Mouse (Mus musculus): Measurements from ENCODE around the gene Ktn1.
A peak's percentile ranks its signal among the peaks of the same experiment; 100 is the strongest.

The Ktn1 gene

DNA sequence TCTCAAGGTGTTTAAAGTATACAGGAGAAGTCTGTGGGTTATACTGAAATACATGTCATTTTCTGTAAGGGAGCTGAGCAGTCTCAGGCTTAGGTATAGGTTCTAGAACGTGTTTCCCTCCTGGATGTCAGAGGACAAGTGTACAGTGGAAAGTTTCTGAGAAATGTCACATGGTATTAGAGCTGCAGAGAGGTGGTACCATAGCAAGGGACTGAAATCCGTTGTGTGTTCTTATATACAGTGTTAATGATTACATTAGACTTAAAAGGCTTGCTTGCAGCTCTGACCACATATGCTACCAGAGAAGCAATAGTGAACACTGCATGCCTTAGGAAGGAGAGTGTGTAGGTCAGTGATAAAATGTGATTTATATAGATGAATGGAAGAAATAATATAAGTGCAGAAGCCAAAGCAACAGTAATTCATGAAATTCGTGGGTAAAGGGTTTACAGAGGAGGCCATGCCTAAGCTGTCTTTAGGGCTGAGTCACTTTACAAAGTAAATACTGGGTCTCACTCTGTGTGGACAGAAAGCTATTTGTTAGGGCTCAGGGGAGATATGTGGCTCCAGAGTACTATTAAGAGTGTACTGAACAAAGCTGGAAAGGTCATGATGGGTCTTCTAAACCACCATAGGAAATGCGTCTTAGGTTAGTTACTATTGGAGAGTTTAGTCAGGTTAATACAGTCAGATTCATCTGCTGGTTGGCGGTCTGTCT is 17.0 kb downstream of the Ktn1 start:
- DNase-seq = no peak

DNA sequence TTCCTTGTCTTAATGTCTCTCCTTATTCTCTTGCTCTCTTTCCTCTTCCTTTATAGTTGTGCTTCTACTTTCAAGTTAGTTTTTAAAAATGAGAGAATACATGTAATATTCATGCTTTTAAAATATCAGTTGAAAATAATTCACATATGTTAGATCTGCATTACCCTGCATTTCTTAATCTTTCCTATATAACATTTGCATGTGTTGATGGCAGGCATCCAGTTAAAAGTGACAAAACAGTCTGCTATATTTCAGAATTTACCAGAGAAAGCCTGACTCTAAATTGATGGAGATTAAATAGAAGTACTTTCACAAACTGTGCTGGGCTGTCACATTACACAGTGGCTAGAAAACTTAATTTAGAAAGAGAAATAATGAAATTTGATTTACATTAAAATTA is 19.8 kb downstream of the Ktn1 start:
- DNase-seq = no peak

DNA sequence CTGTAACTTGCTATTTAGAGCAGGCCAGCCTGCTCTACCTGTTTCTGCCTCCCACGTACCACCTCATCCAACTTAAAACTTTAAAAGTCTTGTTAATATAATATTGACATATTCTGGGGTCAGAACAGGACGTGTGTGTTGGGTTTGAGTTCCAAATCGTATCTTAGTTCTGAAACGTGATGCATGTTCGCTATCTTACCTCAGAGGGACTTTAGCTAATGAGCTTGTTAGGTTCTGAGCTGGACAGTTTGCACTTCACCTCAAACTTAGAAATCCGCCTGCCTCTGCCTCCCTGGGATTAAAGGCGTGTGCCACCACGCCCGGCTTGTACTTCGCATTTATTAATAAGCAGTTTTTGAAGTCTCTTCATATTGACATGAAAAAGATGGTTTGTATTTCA is 34.6 kb downstream of the Ktn1 start:
- DNase-seq = no peak

DNA sequence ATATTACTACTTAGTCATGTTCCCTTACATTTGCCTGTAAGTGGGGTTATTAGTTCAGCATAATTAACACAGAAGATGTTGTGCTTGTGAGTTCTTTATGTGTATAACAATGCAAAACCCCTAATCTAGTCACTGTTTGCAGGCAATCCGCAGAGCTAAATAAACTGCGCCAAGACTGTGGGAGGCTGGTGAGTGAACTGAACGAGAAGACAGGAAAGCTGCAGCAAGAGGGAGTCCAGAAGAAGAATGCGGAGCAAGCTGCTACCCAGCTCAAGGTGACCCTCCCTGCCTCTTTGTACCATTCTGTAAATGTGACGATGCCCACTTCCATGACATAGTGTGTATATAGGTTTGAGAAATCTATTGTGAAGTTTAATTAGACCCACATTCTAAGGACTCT is 36.3 kb downstream of the Ktn1 start:
- DNase-seq = no peak

DNA sequence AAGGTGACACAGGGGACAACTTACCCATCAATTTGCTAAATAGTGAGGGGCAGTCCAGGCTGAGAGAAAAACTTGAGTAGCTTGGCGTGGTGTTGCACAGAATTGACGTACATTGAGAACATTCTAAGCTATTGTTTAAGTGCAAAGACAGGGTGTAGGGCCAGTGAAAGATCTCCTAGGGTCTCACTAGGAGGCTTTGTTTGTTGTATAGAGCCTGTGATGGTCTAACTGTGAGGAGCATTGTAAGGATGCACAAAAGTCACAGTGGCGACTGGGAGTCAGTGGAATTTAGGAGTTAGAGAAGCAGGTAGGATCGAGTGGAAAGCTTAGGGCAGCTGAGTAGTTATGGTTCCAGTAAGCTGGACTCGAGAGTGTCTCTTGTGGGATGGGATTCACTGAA is 50.9 kb downstream of the Ktn1 start:
- DNase-seq = no peak

DNA sequence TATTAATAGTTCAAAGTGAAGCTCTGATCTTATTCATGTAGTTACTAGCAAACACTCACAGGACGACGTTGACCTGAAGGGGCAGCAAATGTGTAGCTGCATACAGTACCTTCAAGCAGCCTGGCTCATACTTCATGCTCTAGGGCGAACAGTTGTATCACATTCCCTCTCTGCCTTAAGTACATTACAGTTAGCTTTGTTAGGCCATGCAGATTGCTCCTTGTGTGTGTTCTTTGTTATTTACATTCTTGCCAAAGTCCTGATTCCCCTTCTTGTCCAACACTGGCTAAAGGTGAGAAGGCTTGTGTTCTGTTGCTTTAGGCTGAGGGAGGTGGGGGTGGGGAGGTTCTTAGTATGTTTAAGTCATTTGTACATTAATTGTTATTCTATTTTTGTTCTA is 61.3 kb downstream of the Ktn1 start:
- no peak for DNase-seq

DNA sequence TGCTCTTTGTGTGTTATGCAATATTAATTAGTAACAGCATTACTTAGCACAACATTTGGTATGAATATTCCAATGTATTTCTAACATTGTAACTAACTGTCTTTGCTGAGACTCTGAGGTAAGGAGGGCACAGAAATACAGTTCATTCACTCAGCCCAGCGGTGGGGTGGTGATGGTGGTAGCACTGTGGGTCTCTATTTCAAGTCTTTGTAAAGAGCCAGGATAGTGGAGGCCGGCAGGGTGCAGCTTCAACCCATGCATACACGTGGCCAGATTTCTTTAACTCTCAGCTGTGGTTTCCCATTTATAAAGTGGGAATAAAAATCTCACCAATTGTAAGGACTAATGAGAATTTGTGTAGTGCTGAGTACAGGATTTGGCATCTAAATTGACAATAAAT is 67.5 kb downstream of the Ktn1 start:
- no peak for DNase-seq

DNA sequence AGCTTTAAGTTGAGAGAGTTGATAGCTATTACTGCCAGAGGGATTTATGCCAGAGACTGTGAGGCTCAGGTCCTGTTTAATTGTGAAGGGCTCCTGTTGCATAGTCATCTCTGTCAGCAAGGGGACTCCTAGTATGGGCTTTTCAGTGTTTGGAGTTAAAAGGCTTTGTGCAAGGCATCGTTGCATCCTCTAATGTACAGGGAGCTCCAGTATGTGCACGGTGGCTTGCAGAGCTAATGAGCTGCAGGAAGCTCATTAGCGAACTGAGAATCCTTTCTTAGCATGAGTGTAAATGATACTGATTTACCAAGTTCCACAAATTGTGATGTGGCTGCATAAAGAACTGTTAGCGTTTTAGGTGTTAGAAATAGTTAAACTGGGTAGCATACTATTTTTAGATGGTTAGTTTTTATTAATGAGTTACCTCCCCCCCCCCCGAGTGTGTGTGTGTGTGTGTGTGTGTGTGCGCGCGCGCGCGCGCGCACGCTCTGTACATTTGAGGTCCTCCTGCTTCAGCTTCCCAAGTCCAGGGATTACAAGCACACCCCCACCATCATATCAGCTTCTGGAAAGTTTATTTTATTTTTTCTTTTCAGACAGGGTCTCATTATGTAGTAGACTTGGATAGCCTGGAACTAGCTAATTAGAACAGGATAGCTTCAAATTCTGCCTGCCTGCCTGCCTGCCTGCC is 69.8 kb downstream of the Ktn1 start:
- no peak for DNase-seq

DNA sequence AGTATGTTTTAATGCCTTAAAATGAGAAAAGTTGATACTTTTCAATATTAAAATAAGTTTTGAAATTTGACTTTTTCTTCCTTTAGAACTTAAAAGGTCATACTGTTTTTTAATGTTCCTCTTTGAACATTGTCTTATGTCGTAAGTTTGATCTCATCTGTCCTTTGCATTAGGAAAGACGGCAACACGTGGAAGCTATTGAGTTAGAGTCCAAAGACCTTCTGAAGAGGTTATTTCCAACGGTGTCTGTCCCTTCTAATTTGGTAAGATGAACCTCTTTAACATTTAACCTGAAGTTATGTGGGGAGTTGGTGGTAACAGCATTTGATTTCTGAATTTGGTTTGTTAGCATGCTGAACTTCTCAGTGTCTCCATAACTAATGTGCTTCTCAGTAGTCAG is 71.8 kb downstream of the Ktn1 start:
- DNase-seq = no peak

DNA sequence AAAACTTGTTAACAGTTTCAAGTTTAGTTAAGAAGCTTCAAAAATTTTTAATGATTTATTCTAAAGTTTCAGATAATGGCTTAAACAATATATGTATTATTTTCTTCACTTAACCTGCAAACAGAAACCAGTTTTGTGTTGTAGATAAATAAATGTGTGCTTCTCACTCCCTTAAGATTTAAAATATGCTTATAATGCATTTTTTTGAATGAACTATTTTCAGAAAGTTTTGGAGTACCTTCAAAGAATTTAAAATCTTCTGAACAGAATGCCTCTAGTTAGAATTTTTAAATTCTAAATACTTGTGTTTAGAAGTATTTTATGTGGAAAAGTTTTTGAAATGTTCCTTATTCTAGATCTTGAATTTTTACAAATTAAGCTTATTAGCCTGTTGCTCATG is 74.8 kb downstream of the Ktn1 start:
- no peak for DNase-seq

DNA sequence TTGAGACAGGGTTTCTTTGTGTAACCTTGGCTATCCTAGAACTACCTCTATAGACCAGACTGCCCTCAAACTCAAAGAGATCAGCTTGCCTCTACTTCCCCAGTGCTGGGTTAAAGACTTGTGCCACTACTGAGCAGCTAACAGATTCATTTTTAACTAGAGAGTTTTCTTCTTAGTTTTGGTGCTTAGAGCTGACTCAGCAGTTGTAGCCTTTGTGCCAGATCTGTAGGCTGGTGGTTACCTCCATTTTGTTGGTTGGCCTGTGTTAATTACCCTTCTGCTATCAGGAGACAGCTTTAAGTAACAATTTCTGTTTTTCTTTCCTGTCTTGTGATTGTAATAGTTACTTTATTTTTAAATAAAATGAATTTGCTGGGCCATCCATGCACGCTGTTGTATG is 80.3 kb downstream of the Ktn1 start:
- no peak for DNase-seq

DNA sequence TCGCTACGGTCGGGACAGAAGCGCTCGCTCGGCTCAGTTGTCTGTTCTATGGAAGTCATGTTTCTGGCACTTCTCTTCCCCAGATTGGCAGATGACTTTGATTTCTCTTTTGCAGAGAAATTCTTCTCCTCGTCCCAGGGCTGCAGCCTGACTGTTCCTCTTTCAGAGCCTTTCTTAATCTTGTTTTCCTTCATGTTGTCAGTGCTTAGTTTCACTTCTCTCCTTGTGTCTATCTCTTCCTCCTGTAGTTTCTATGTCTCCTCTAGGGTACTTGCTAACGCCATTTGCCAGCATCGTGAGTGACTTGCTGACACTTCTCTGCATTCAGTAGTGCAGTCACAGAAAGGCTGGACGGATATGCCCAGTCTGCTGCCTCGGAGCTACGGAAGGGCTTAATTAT is 87.1 kb downstream of the Ktn1 start:
- no peak for DNase-seq

DNA sequence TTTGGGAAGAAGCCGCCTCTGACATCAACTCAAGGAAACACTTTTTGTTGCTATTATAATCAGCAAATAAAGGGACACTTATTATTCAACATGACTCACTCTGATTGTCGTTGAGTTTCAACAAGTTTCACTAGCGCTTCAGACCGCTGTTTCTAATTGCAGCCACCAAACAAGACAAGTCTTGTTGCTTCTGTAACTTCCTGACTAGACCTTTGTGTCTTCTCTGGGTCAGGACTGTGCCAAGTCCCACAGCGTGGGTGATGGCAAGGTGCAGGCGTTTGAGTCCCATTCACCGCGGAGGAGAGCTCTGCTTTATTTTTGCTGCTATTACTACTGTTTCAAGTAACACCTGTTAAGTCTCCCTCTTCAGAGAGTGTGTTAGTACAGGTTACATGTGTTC is 88.2 kb downstream of the Ktn1 start:
- no peak for DNase-seq

DNA sequence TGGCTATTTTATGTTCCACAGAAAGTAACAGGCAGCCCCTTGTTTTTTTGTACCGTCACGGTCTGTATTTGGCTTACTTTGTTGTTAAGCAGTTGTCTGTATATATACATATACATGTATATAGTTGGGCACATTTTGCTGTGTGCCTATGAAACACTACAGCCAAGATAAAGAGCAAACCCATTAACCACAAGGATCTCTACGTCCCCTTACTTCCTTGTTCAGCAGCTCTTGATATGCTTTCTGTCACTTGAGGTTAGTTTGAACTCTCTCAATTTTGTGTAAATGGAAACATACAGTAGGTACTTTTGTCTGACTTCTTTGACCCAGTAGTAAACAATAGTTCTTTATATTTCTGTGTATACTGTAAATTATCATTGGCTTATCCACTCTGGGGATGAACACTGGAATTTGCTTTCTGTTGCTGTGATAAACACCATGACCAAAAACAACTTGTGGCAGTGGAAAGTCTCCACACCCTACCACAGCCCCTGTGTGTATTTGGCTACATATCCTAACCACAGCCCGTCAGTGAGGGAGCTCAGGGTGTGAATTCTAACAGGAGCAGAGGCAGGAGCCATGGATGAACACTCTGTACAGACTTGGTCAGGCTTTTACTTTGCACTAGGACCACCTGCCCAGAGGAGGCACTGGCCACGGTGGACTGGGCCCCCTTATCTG is 92.2 kb downstream of the Ktn1 start:
- DNase-seq = no peak

DNA sequence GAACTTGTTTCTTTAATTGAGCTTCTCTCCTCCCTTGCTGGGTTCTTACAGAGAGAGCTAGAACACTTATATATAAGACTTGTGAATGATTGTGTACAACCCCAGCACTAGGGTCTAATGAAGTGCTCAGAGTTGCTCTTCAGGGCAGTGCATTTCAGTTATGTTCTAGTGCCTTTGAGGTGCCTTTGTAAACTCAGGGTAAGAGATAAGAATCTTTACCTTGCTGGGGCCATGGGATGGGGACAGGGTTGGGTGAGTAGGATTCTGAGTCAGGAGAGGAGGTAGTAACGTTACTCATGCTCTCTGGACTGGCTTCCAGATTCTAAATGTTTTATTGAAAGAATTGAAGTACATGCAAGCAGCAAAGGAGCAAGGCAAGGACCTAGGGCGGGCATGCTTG is 92.8 kb downstream of the Ktn1 start:
- no peak for DNase-seq

DNA sequence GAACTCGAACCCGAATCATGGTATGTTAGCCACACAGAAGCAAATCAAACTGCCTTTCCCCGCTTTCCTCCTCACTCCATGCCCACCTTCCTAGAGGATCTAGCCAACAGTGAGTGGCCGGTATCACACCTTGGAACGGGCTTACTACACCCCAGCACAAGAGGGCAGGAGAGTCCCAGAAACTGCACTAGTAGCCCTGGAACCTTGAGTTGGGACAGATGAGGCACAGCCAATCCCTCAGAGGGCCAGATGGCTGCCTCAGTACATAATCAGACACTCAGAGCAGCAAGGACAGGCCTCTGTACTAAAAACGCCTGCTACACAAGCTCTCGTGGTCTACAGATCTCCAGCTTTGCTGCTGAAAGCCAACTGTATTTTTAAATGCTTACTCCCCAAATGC is 94.4 kb downstream of the Ktn1 start:
- peak; percentile 30 to 44 for DNase-seq

DNA sequence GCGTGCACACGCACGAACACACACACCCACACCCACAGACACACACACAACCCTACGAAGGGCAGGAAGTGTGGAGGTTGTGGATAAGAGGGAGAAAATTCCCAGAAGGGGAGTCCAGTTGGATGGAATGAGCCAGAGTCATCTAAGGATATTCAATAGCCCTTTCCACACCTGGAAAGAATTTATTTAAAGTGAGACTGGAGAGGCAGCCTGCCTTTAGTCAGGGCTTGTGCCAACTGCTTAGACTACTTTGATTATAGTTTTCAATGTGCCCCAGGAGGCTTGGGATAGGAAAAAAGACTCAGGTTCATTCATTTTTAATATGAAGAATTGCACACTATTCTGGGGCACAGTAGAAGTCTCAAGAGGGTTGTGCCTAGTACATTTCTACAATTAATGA is 96.8 kb downstream of the Ktn1 start:
- DNase-seq = no peak

DNA sequence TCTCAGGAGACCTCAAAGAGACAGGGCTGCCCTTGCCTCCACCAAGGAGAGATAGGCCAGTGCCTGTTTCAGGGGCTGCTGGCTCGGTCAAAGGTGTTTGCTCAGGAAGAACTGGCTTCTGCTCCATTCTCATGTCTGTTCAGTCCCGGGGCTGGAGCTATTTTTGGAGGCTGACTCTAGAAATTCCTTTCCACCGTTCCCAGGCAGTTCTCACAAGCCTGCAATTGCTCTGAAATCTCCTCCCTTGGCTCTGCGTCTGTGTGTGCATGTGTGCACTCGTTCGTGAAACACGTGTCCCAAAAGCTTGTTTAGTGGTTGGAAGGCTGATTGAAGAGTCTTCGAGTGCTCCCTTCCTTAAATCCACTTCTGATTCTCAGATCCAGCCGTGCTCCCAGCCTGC is 99.3 kb downstream of the Ktn1 start:
- DNase-seq = no peak

DNA sequence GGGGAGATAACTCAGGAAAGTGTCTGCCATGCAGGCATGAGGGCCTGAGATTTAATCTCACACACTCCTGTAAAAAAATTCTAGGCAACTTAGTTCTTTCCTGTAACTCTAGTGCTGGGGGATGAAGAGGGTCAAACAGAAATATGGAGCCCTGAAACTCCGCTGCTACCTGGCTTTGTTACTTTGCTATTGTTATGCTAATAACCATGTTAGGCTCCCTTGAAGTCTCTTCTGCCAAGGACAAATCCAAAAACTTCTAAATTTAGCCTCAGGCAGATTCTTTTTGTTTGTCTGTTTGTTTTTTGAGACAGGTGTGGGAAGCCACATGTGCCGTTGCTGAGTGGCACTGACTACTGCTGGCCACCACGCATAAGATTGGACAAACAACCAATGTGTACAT is 100.5 kb downstream of the Ktn1 start:
- DNase-seq = no peak

DNA sequence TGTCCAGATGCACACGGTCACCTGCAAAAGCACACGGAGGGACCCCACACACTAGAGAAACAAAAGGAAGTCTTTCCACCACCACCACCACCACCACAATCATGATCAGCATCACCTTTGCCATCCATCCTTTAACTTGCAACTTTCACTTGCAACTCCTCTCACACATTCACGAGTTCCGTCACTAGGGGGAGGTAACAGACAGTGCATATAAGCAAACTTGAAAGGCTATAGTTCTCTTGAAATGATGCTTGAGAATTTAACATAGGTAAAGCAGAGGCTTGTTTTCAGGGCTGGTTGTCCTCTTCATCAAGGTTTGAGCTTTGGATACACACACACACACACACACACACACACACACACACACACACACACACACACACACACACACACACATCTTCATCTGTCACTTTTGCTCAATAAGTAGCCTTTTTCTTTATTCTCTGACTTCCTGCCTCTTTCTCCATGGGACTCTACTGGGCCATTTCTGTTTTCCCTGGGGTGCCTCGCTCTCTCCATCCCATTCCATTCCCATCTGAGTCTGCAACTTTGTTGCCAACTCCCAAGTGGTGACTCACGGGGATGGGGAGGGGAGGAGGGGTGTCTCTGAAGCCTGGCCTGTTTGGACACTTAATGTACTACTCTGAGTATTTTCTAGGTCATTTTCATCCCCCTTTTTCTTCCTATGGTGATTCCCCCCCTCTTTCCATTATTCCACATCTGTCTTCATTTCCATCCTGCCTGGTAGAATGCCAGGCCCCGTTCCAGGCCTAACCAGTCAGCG is 103.4 kb downstream of the Ktn1 start:
- peak; percentile 85 to 87 for DNase-seq

DNA sequence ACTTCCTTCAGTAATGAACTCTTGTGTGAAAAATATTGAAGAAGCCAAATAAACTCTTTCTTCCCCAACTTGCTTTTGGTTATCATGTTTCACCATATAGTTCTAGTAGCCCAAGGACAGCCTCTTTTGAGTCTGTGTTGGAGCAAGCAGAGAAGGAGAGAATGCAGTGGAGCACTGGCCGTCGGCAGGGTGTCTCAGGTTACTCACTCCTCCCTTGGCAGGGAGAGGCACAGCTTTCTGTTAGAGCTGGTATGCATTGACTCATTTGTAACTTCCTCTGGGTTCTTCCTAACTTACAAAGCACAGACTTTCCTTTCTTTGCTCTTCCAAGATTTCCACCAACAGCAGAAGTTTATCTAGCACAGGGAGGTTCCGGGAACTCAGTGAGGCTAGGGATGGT is 105.3 kb downstream of the Ktn1 start:
- DNase-seq = no peak

DNA sequence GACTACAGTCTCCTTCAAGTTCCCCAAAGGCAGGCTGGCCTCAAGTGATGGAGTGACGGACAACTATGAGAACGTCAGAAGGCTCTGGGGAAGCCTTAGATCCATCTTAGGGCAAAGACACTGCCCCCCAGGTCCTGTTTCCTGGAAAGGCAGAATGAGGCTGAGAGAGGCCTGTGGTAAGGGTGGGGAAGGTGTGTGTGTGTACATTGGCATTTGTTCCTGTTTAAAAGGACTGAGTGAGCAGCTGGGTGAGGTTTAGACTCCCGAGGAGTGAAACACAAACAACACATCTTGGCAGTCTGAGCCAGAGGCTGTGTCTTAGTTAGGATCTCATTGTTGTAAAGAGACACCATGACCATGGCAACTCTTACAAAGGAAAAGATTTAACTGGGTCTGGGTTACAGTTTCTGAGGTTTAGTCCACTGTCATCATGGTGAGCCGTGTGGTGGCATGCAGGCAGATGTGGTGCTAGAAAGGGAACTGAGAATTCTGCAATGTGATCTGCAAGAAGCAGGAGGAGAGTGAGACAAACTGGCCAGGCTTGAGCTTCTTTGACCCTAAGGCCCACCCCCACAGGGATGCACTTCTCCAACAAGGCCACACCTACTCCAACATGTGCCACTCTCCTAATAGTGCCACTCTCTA is 106.1 kb downstream of the Ktn1 start:
- DNase-seq = no peak
